Mouse (Mus musculus): Measurements from ENCODE around the gene Spdye4b.

GRCm38 (mm10) chr5:143149536-143149935, 31.3 kb upstream of the Spdye4b start:
- TF ChIP-seq CTCF (IDR thresholded peaks at IDR 0.05; ENCODE audit: control insufficient read depth, insufficient read depth, low read length) (no peak), POLR2A (IDR thresholded peaks at IDR 0.05; ENCODE audit: borderline replicate concordance, control insufficient read depth, low read depth, low read length) (no peak)

Measured in bone marrow, adult 2 months (tissue).